Mouse (Mus musculus): Measurements from ENCODE around the gene Prpf4.

DNA sequence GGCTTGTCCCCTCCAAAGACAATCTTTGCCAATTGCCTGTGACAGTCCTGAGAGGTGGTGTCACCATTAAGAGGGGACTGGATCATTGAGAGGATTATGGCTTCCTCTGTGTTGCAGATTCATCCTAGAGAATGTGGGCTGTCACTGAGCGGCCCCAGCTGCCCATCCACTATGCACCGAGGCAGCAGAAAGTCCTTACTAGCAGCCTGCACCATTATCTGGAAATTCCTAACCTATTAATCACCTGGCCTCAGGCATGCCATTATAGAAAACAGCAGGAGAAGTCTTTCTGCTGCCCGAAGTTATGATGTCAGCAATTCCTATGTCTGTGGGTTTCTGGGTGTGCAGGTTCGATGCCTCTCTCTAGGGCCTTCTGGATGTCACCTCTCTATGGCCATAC, 32.4 kb downstream of the Prpf4 start:
- TF ChIP-seq CTCF (IDR thresholded peaks at IDR 0.05; ENCODE audit: control insufficient read depth, insufficient read depth, insufficient read length) (no peak), USF1 (IDR thresholded peaks at IDR 0.05; ENCODE audit: low read depth) (no peak), MAX (IDR thresholded peaks at IDR 0.05) (no peak)

Data from C2C12 (cell line).